Mouse (Mus musculus) heart, postnatal 36 days (tissue): ENCODE results near the gene 5830411N06Rik. TPM values are rescaled to one million over a fixed set of nuclear protein-coding genes. Genes with fewer than 3 reads are reported as not detected.

ENCODE experiments used
- DNase-seq, 2 experiments: peaks; one replicate each; pipeline ENCODE4 v3.0.0; 2021 to 2022
- intact Hi-C: fragments of 180-260 bp; cut with DNase I; formaldehyde crosslinking; loops from one replicate; pipeline ENCODE4 v1.15.1; 2025
- total RNA-seq, 2 experiments: library from RNA; stranded (reverse); gene quantifications; 2 replicates each; pipeline ENCODE4 v1.2.3; 2021

5830411N06Rik gene
- total RNA-seq, 2 experiments from 2014 or later, result not detected

DNA sequence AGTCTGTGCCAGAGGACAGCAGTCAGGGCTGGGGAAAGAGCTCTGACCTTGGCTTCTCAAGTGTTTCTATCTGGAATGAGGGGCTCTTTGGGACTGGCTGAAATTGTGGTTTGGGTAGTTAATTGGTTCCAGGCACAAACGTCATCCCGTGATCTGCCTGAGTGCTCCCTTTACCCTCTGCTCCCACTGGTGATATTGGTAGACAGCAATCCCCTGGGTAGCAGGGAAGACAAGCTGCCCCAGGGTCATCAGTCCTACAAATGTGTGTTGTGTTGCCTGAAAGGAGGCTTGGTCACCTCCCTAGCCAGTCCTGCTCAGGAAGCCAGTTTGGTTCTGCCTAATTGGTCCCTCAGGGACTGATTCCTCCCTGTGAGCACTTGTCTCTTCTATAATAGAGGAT is 86.6 kb downstream of the 5830411N06Rik start, which contains the start of gene Olfr527:
TSS of gene Olfr527 (plus strand) at position 301 of the 400 bp plus-strand sequence.
- DNase-seq, result no peak
- intact Hi-C loops, result no loop called here

Other genes with a start within 250 kb of the 5830411N06Rik start
- 10 to 100 TPM; 10.1 to 12.4 TPM for gene Zfp511, start 210.9 kb upstream of the 5830411N06Rik start, total RNA-seq
- 10 to 100 TPM; 26.9 to 34.4 TPM for gene Tubgcp2, start 210.6 kb upstream of the 5830411N06Rik start, total RNA-seq
- not detected for gene Msx3, start 198.2 kb upstream of the 5830411N06Rik start, total RNA-seq
- gene Caly, start 164.7 kb upstream of the 5830411N06Rik start, total RNA-seq, result not detected
- not detected for gene Prap1, start 153.9 kb upstream of the 5830411N06Rik start, total RNA-seq
- 10 to 100 TPM; 72.7 to 79.5 TPM for gene Fuom, start 144.8 kb upstream of the 5830411N06Rik start, total RNA-seq
- 1 to 10 TPM; 3.3 to 5.1 TPM for gene Paox, start 131.5 kb upstream of the 5830411N06Rik start, total RNA-seq
- 100 to 1,000 TPM; 458 to 480 TPM for gene Echs1, start 130.8 kb upstream of the 5830411N06Rik start, total RNA-seq
- 10 to 100 TPM; 24.7 to 28.3 TPM for gene Mtg1, start 109.7 kb upstream of the 5830411N06Rik start, total RNA-seq
- gene Sprn, start 92.4 kb upstream of the 5830411N06Rik start, total RNA-seq, result 1 to 10 TPM in 1 of 2 experiments, under 1 TPM in 1; 0.46 to 1.0 TPM
- not detected for gene Olfr522, start 82.5 kb upstream of the 5830411N06Rik start, total RNA-seq
- not detected for gene Olfr523, start 74.1 kb upstream of the 5830411N06Rik start, total RNA-seq
- gene Olfr524, start 41.3 kb upstream of the 5830411N06Rik start, total RNA-seq, result not detected
- gene Cd163l1, start 29.0 kb upstream of the 5830411N06Rik start, total RNA-seq, result not detected
- not detected for gene Olfr525, start 73.6 kb downstream of the 5830411N06Rik start, total RNA-seq
- not detected for gene Olfr527, start 86.7 kb downstream of the 5830411N06Rik start, total RNA-seq
- not detected for gene Olfr60, start 114.4 kb downstream of the 5830411N06Rik start, total RNA-seq
- not detected for gene Olfr530, start 129.0 kb downstream of the 5830411N06Rik start, total RNA-seq
- gene Olfr531, start 155.6 kb downstream of the 5830411N06Rik start, total RNA-seq, result not detected
- not detected for gene Olfr532, start 174.4 kb downstream of the 5830411N06Rik start, total RNA-seq
- not detected for gene Olfr533, start 216.1 kb downstream of the 5830411N06Rik start, total RNA-seq
- gene Olfr535, start 236.9 kb downstream of the 5830411N06Rik start, total RNA-seq, result not detected